Mouse (Mus musculus): Measurements from ENCODE around the gene Nipbl.

DNA sequence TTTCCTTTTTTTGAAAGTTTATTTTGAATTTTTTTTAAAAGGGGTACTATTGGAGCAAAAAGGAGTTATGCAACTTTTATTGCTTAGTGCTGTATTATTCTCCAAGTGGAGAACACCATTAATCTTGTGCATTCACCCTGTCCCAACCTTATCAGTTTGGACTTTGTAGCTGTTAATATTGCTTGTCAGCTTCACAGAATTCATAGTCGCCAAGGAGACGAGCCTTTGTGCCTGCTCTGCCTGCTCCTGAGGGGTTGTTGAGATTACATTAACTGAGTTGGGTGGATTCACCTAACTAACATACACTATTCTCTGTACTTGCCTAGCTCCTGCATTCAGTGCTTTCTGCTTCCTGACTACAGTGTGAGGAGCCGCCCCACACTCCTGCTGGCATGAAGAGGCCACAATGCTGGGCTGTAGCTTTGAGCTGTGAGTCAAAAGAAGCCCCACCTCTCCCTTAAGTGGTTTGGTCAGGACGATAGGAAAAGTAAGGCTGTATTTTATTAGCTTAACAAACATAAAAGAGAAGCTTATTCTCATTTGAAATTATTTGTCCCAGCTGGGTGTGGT, 24.8 kb upstream of the Nipbl start:
- TF ChIP-seq CTCF (IDR thresholded peaks at IDR 0.05; ENCODE audit: low read depth, low read length) (no peak), POLR2AphosphoS5 (IDR thresholded peaks at IDR 0.05; ENCODE audit: insufficient replicate concordance, low read depth, low read length) (no peak)

Measured in G1E (cell line).